Mouse (Mus musculus): Measurements from ENCODE around the gene Slc47a2. TPM values are rescaled to one million over a fixed set of nuclear protein-coding genes. Genes with fewer than 3 reads are reported as not detected.
"Not testable (repeated sequence)": the region's sequence is repeated elsewhere in the genome, so short reads cannot be mapped to it uniquely, and the experiment has no call there.

Slc47a2 gene
- polyA plus RNA-seq, 1 experiment from 2014 or later: not detected

- DNase-seq (ENCODE audit: low spot score): no peak
- Histone ChIP-seq H3K9me3 (replicated peaks) (no peaks in the 10 kb centered on the region), H3K4me3 (no peak overlapping the region), H3K4me1 (0 out of 2 replicates have a peak, but pooled peaks cover 4% of the 10 kb centered on the region), H3K27ac (replicated peaks) (no peak overlapping the region), H3K27me3 (ENCODE audit: low read depth, poor library complexity, severe bottlenecking) (no peaks in the 10 kb centered on the region), H3K36me3 (no peaks in the 10 kb centered on the region)
- 75% methylated on average over 10 of the region's 10 CpGs for WGBS
Observed at GRCm38 (mm10) chr11:61320904-61321687, 21.6 kb downstream of the Slc47a2 start.

- no peaks in the 10 kb centered on the region for H3K36me3 ChIP-seq
- no peak overlapping the region for H3K27ac ChIP-seq (replicated peaks)
- no peak overlapping the region for H3K4me3 ChIP-seq
- 80% methylated on average over 3 of the region's 3 CpGs for WGBS
- DNase-seq (ENCODE audit: low spot score): no peak
- H3K4me1 ChIP-seq: 0 out of 2 replicates have a peak, but pooled peaks cover 4% of the 10 kb centered on the region
- H3K9me3 ChIP-seq (replicated peaks): no peaks in the 10 kb centered on the region
- H3K27me3 ChIP-seq (ENCODE audit: low read depth, poor library complexity, severe bottlenecking): no peaks in the 10 kb centered on the region
Observed at GRCm38 (mm10) chr11:61319923-61320567, 22.6 kb downstream of the Slc47a2 start.

GRCm38 (mm10) chr11:61319233-61319922 lies 23.3 kb downstream of the Slc47a2 start:
- no peaks in the 10 kb centered on the region for H3K27me3 ChIP-seq (ENCODE audit: low read depth, poor library complexity, severe bottlenecking)
- no peak overlapping the region for H3K4me3 ChIP-seq
- no peak for DNase-seq (ENCODE audit: low spot score)
- H3K27ac ChIP-seq (replicated peaks): no peak overlapping the region
- no peaks in the 10 kb centered on the region for H3K36me3 ChIP-seq
- H3K4me1 ChIP-seq: 0 out of 2 replicates have a peak, but pooled peaks cover 4% of the 10 kb centered on the region
- WGBS: 72% methylated on average over 12 of the region's 12 CpGs
- H3K9me3 ChIP-seq (replicated peaks): no peaks in the 10 kb centered on the region

- no peaks in the 10 kb centered on the region for H3K36me3 ChIP-seq
- H3K4me1 ChIP-seq: 0 out of 2 replicates have a peak, but pooled peaks cover 4% of the 10 kb centered on the region
- no peak overlapping the region for H3K27ac ChIP-seq (replicated peaks)
- DNase-seq (ENCODE audit: low spot score): no peak
- no peak overlapping the region for H3K4me3 ChIP-seq
- no peaks in the 10 kb centered on the region for H3K9me3 ChIP-seq (replicated peaks)
- H3K27me3 ChIP-seq (ENCODE audit: low read depth, poor library complexity, severe bottlenecking): no peaks in the 10 kb centered on the region
- WGBS: 92% methylated on average over 2 of the region's 2 CpGs
Observed at GRCm38 (mm10) chr11:61316864-61317263, 25.8 kb downstream of the Slc47a2 start.

GRCm38 (mm10) chr11:61310321-61310720 lies 32.3 kb downstream of the Slc47a2 start:
- Histone ChIP-seq H3K9me3 (replicated peaks) (peaks cover 4% of the 10 kb centered on the region; the same call in 1 of the 2 replicates), H3K36me3 (no peaks in the 10 kb centered on the region), H3K4me3 (no peak overlapping the region), H3K27ac (replicated peaks) (no peak overlapping the region), H3K4me1 (peaks cover 18% of the 10 kb centered on the region), H3K27me3 (ENCODE audit: low read depth, poor library complexity, severe bottlenecking) (0 out of 2 replicates have a peak, but pooled peaks cover 7% of the 10 kb centered on the region)
- DNase-seq (ENCODE audit: low spot score): no peak
- WGBS: 74% methylated on average over 7 of the region's 7 CpGs

- peaks cover 18% of the 10 kb centered on the region for H3K4me1 ChIP-seq
- H3K4me3 ChIP-seq: no peak overlapping the region
- DNase-seq (ENCODE audit: low spot score): no peak
- H3K27me3 ChIP-seq (ENCODE audit: low read depth, poor library complexity, severe bottlenecking): 0 out of 2 replicates have a peak, but pooled peaks cover 7% of the 10 kb centered on the region
- no peaks in the 10 kb centered on the region for H3K36me3 ChIP-seq
- H3K27ac ChIP-seq (replicated peaks): no peak overlapping the region
- WGBS: 69% methylated on average over 12 of the region's 12 CpGs
- H3K9me3 ChIP-seq (replicated peaks): peaks cover 6% of the 10 kb centered on the region; the same call in 1 of the 2 replicates
Observed at GRCm38 (mm10) chr11:61309831-61310230, 32.8 kb downstream of the Slc47a2 start.

GRCm38 (mm10) chr11:61307795-61308194 lies 34.9 kb downstream of the Slc47a2 start:
- no peak overlapping the region for H3K27ac ChIP-seq (replicated peaks)
- no peak overlapping the region for H3K4me3 ChIP-seq
- H3K36me3 ChIP-seq: no peaks in the 10 kb centered on the region
- H3K27me3 ChIP-seq (ENCODE audit: low read depth, poor library complexity, severe bottlenecking): 0 out of 2 replicates have a peak, but pooled peaks cover 7% of the 10 kb centered on the region
- WGBS: 45% methylated on average over 7 of the region's 7 CpGs
- H3K9me3 ChIP-seq (replicated peaks): peaks cover 6% of the 10 kb centered on the region; the same call in 1 of the 2 replicates
- peaks cover 18% of the 10 kb centered on the region for H3K4me1 ChIP-seq
- no peak for DNase-seq (ENCODE audit: low spot score)

- peaks cover 6% of the 10 kb centered on the region; the same call in 1 of the 2 replicates for H3K9me3 ChIP-seq (replicated peaks)
- no peaks in the 10 kb centered on the region for H3K36me3 ChIP-seq
- 77% methylated on average over 4 of the region's 4 CpGs for WGBS
- DNase-seq (ENCODE audit: low spot score): no peak
- no peak overlapping the region for H3K27ac ChIP-seq (replicated peaks)
- H3K4me1 ChIP-seq: peaks cover 27% of the 10 kb centered on the region
- no peak overlapping the region for H3K4me3 ChIP-seq
- 0 out of 2 replicates have a peak, but pooled peaks cover 7% of the 10 kb centered on the region for H3K27me3 ChIP-seq (ENCODE audit: low read depth, poor library complexity, severe bottlenecking)
Observed at GRCm38 (mm10) chr11:61305377-61305776, 37.3 kb downstream of the Slc47a2 start.

- H3K4me1 ChIP-seq: peaks cover 26% of the 10 kb centered on the region
- not testable (repeated sequence) for H3K9me3 ChIP-seq (replicated peaks); H3K4me3 ChIP-seq; H3K36me3 ChIP-seq; H3K27me3 ChIP-seq (ENCODE audit: low read depth, poor library complexity, severe bottlenecking); H3K27ac ChIP-seq (replicated peaks); DNase-seq (ENCODE audit: low spot score)
- WGBS: 95% methylated on average over 7 of the region's 10 CpGs
Observed at GRCm38 (mm10) chr11:61304535-61304934, 38.1 kb downstream of the Slc47a2 start.

GRCm38 (mm10) chr11:61300716-61301392 lies 41.8 kb downstream of the Slc47a2 start:
- DNase-seq (ENCODE audit: low spot score): peak; percentile 30
- Histone ChIP-seq H3K36me3 (no peaks in the 10 kb centered on the region), H3K4me1 (peaks cover 35% of the 10 kb centered on the region), H3K27me3 (ENCODE audit: low read depth, poor library complexity, severe bottlenecking) (no peaks in the 10 kb centered on the region), H3K9me3 (replicated peaks) (peaks cover 6% of the 10 kb centered on the region; the same call in 1 of the 2 replicates), H3K27ac (replicated peaks) (peak overlapping the region; percentile 80), H3K4me3 (peak overlapping the region; percentile 34)
- WGBS: 14% methylated on average over 12 of the region's 16 CpGs

GRCm38 (mm10) chr11:61300205-61300604 lies 42.5 kb downstream of the Slc47a2 start:
- H3K4me1 ChIP-seq: peaks cover 36% of the 10 kb centered on the region
- peaks cover under 1% of the 10 kb centered on the region; the same call in 1 of the 2 replicates for H3K9me3 ChIP-seq (replicated peaks)
- H3K27ac ChIP-seq (replicated peaks): peak overlapping the region; percentile 80
- H3K4me3 ChIP-seq: no peak overlapping the region; the same call in 1 of the 2 replicates
- H3K36me3 ChIP-seq: no peaks in the 10 kb centered on the region
- no peak for DNase-seq (ENCODE audit: low spot score)
- no peaks in the 10 kb centered on the region for H3K27me3 ChIP-seq (ENCODE audit: low read depth, poor library complexity, severe bottlenecking)
- 62% methylated on average over 3 of the region's 3 CpGs for WGBS

GRCm38 (mm10) chr11:61297901-61298300 lies 44.8 kb downstream of the Slc47a2 start:
- Histone ChIP-seq H3K27me3 (ENCODE audit: low read depth, poor library complexity, severe bottlenecking) (no peaks in the 10 kb centered on the region), H3K9me3 (replicated peaks) (no peaks in the 10 kb centered on the region; the same call in 1 of the 2 replicates), H3K36me3 (no peaks in the 10 kb centered on the region), H3K4me1 (peaks cover 42% of the 10 kb centered on the region), H3K4me3 (no peak overlapping the region), H3K27ac (replicated peaks) (no peak overlapping the region)
- no peak for DNase-seq (ENCODE audit: low spot score)
- 76% methylated on average over 2 of the region's 2 CpGs for WGBS
